Comparison of ENCODE assay signal across 8 mouse cellular contexts in the genomic region with DNA sequence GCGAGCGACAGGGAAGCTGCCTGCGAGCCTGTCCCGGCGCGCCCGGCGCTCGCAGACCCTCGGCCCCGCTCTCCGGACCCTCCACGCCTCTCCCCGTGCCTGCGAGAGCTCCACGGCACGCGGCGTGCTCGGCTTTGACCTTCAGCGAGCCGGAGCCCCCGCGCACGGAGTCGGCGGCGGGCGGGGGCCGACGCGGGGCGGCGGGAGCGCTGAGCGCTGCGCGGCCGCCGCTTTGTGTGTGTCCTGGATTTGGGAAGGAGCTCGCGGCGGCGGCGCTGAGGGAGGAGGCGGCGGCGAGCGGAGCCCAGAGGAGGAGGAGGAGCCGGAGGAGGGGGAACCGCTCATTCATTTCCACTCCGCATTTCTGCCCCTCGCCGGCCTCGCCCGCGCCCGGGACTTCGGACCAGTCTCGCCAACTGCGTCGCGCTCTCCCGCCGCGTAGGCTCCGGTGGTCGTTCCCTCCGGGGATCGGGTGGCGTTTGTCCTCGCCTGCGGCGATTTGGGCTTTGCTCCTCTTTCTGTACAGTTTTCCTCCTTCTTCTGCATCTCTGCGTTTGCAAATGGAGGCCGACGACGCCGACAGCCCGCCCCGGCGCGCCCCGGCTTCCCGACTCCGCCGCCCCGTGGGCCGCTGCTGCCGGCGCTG. TPM values are rescaled to one million over a fixed set of nuclear protein-coding genes. Genes with fewer than 3 reads are reported as not detected.
DNase-seq lines count a peak whose midpoint lies in the region; ATAC-seq and TF ChIP-seq lines count a peak whose summit lies in the region.

No protein-coding gene starts in this region.

- peak; percentile 84 for DNase-seq in 3134 (ENCODE audit: extremely low read depth, insufficient read length, low spot score)
- peak; percentile 90 for DNase-seq in kidney, postnatal 10 days
- peak in 1 of 3 experiments; percentile 48 for DNase-seq in liver, embryonic 14.5 days (ENCODE audit: low read depth in 3 of 3, low spot score in 3 of 3)
- peak; percentile 86 for DNase-seq in stomach, postnatal 0 days (ENCODE audit: low spot score)

- peak; percentile 37; the same call in 1 of the 2 replicates for ATAC-seq in erythroblast, adult 5-6 weeks (replicated peaks; ENCODE audit: low FRiP score, poor library complexity, severe bottlenecking)
- ATAC-seq in heart, embryonic 12.5 days (ENCODE audit: insufficient number of reproducible peaks, low FRiP score): peak; percentile 46
- ATAC-seq in liver, embryonic 14.5 days (ENCODE audit: insufficient read depth): peak; percentile 51
- ATAC-seq in neural tube, embryonic 12.5 days (ENCODE audit: low FRiP score, low read depth): peak; percentile 16
- peak; percentile 61 for ATAC-seq in stomach, postnatal 0 days (ENCODE audit: low FRiP score, low TSS enrichment)

- no peaks in the 10 kb centered on the region; the same call in 1 of the 2 replicates for H3K4me1 ChIP-seq in bone marrow, adult 2 months (ENCODE audit: control insufficient read depth, insufficient read depth, low read length)
- H3K4me1 ChIP-seq in heart, embryonic 12.5 days (replicated peaks): peaks cover 23% of the 10 kb centered on the region
- peaks cover 0 to 18% of the 10 kb centered on the region in 2 experiments; a peak in 3 of 4 replicates for H3K4me1 ChIP-seq in liver, embryonic 14.5 days (replicated peaks; ENCODE audit: control insufficient read depth in 2 of 2, insufficient read depth in 2 of 2, low read length in 1 of 2)
- peaks cover 25% of the 10 kb centered on the region for H3K4me1 ChIP-seq in neural tube, embryonic 12.5 days
- no peaks in the 10 kb centered on the region; the same call in 1 of the 2 replicates for H3K4me1 ChIP-seq in stomach, postnatal 0 days (replicated peaks; ENCODE audit: control insufficient read depth, insufficient read depth)

- no peak for TF ChIP-seq POLR2A in bone marrow, adult 2 months (IDR thresholded peaks at IDR 0.05; ENCODE audit: borderline replicate concordance, control insufficient read depth, low read depth, low read length)

- no peak for TF ChIP-seq CTCF in bone marrow, adult 2 months (IDR thresholded peaks at IDR 0.05; ENCODE audit: control insufficient read depth, insufficient read depth, low read length)
- no peak for TF ChIP-seq CTCF in liver, embryonic 14.5 days (IDR thresholded peaks at IDR 0.05; ENCODE audit: low read depth)
- TF ChIP-seq CTCF in stomach, postnatal 0 days (IDR thresholded peaks at IDR 0.05; ENCODE audit: low read depth): no peak

- peak overlapping the region; percentile 94 for H3K4me3 ChIP-seq in bone marrow, adult 2 months (replicated peaks; ENCODE audit: control insufficient read depth, low read depth, low read length)
- peak overlapping the region; percentile 94 for H3K4me3 ChIP-seq in heart, embryonic 12.5 days
- peak overlapping the region; percentile 73 to 82 for H3K4me3 ChIP-seq in liver, embryonic 14.5 days (ENCODE audit: insufficient read depth in 1 of 2, low read depth in 2 of 2, low read length in 2 of 2)
- H3K4me3 ChIP-seq in neural tube, embryonic 12.5 days: peak overlapping the region; percentile 95
- H3K4me3 ChIP-seq in stomach, postnatal 0 days (ENCODE audit: low read depth, low read length): peak overlapping the region; percentile 88

- under 1% methylated on average over 84 of the region's 91 CpGs for WGBS in bone marrow, adult 2 months
- WGBS in heart, embryonic 12.5 days: under 1% methylated on average over 87 of the region's 91 CpGs
- WGBS in liver, embryonic 14.5 days (ENCODE audit: insufficient replicate concordance): under 1% methylated on average over 74 of the region's 91 CpGs
- WGBS in neural tube, embryonic 12.5 days: under 1% methylated on average over 89 of the region's 91 CpGs
- 1% methylated on average over 66 of the region's 91 CpGs for WGBS in stomach, postnatal 0 days

- no peak for TF ChIP-seq EP300 in liver, embryonic 14.5 days (IDR thresholded peaks at IDR 0.05; ENCODE audit: low read depth)
- no peak for TF ChIP-seq EP300 in stomach, postnatal 0 days (optimal IDR thresholded peaks at IDR 0.05)

- no peaks in the 10 kb centered on the region for H3K9me3 ChIP-seq in heart, embryonic 12.5 days (replicated peaks)
- H3K9me3 ChIP-seq in liver, embryonic 14.5 days (ENCODE audit: control insufficient read depth, low read length): no peaks in the 10 kb centered on the region
- H3K9me3 ChIP-seq in neural tube, embryonic 12.5 days: no peaks in the 10 kb centered on the region
- H3K9me3 ChIP-seq in stomach, postnatal 0 days (ENCODE audit: control insufficient read depth, low read length): no peaks in the 10 kb centered on the region

- peak overlapping the region; percentile 99 for H3K27ac ChIP-seq in bone marrow, adult 2 months (ENCODE audit: control insufficient read depth, insufficient read depth, low read depth, low read length, poor library complexity)
- H3K27ac ChIP-seq in heart, embryonic 12.5 days (ENCODE audit: poor library complexity, severe bottlenecking): peak overlapping the region; percentile 100
- peak overlapping the region; percentile 33 for H3K27ac ChIP-seq in liver, embryonic 14.5 days
- H3K27ac ChIP-seq in neural tube, embryonic 12.5 days: peak overlapping the region; percentile 99
- H3K27ac ChIP-seq in stomach, postnatal 0 days (replicated peaks): peak overlapping the region; percentile 100

- H3K9ac ChIP-seq in heart, embryonic 12.5 days: peak overlapping the region; percentile 98
- peak overlapping the region; percentile 74 for H3K9ac ChIP-seq in liver, embryonic 14.5 days (replicated peaks)
- H3K9ac ChIP-seq in neural tube, embryonic 12.5 days: peak overlapping the region; percentile 98
- H3K9ac ChIP-seq in stomach, postnatal 0 days (ENCODE audit: low read length): peak overlapping the region; percentile 95

- H3K36me3 ChIP-seq in heart, embryonic 12.5 days: no peaks in the 10 kb centered on the region
- no peaks in the 10 kb centered on the region for H3K36me3 ChIP-seq in liver, embryonic 14.5 days (replicated peaks; ENCODE audit: control insufficient read depth, insufficient read depth, low read depth)
- H3K36me3 ChIP-seq in neural tube, embryonic 12.5 days: no peaks in the 10 kb centered on the region
- no peaks in the 10 kb centered on the region for H3K36me3 ChIP-seq in stomach, postnatal 0 days (ENCODE audit: control insufficient read depth, insufficient read depth, low read length)

- peak overlapping the region; percentile 93 for H3K4me2 ChIP-seq in heart, embryonic 12.5 days
- H3K4me2 ChIP-seq in liver, embryonic 14.5 days (ENCODE audit: low read depth): peak overlapping the region; percentile 90
- H3K4me2 ChIP-seq in neural tube, embryonic 12.5 days (replicated peaks): peak overlapping the region; percentile 99
- peak overlapping the region; percentile 93 for H3K4me2 ChIP-seq in stomach, postnatal 0 days (replicated peaks; ENCODE audit: low read depth)

- no peaks in the 10 kb centered on the region for H3K27me3 ChIP-seq in heart, embryonic 12.5 days (replicated peaks)
- peaks cover 8% of the 10 kb centered on the region for H3K27me3 ChIP-seq in liver, embryonic 14.5 days (ENCODE audit: control insufficient read depth, insufficient read depth, low read length)
- H3K27me3 ChIP-seq in neural tube, embryonic 12.5 days (replicated peaks): no peaks in the 10 kb centered on the region
- no peaks in the 10 kb centered on the region for H3K27me3 ChIP-seq in stomach, postnatal 0 days (ENCODE audit: control insufficient read depth, insufficient read depth, low read length)

RNA-seq across cellular contexts. Expression of a gene that starts 0.5 kb away (rescaled TPM):
- polyA plus RNA-seq in bone marrow, adult 2 months (2011; ENCODE audit: insufficient read depth, insufficient read length, low replicate concordance, missing spikeins): 8.7 and 21.3 TPM in 2 replicates
- 17.1 and 19.6 TPM in 2 replicates for total RNA-seq in erythroblast, adult 5-6 weeks (2015; ENCODE audit: low replicate concordance)
- 13.5 and 16.0 TPM in 2 replicates for total RNA-seq in erythroblast, adult 5-6 weeks (2017; ENCODE audit: low replicate concordance)
- polyA plus RNA-seq in heart, embryonic 12.5 days (2016; fragmentation: Nextera tagmentation; extraction: Ambion mirVana): 25.6 and 27.5 TPM in 2 replicates
- polyA plus RNA-seq in liver, embryonic 14.5 days (2012; rRNA removed): 2.1 and 2.5 TPM in 2 replicates
- 2.3 and 2.7 TPM in 2 replicates for polyA plus RNA-seq in liver, embryonic 14.5 days (2014; fragmentation: Nextera tagmentation; extraction: Ambion mirVana)
- 34.7 and 38.7 TPM in 2 replicates for polyA plus RNA-seq in neural tube, embryonic 12.5 days (2016; fragmentation: Nextera tagmentation; extraction: Ambion mirVana)
- 6.5 and 6.8 TPM in 2 replicates for polyA plus RNA-seq in stomach, postnatal 0 days (2015; fragmentation: Nextera tagmentation; extraction: Ambion mirVana)

Comparison
In these comparisons a context has a peak if more than half of its experiments do, and no peak if none do; other contexts are left out.
1. H3K27ac ChIP-seq: peak in every context shown above with its lines; median percentile 100 in heart, embryonic 12.5 days; 100 in stomach, postnatal 0 days; 99 in bone marrow, adult 2 months; 99 in neural tube, embryonic 12.5 days; 33 in liver, embryonic 14.5 days.